Mouse (Mus musculus): ENCODE data around the gene Osbpl11.
"Not testable (repeated sequence)": the region's sequence is repeated elsewhere in the genome, so short reads cannot be mapped to it uniquely, and the experiment has no call there.

The Osbpl11 gene

DNA sequence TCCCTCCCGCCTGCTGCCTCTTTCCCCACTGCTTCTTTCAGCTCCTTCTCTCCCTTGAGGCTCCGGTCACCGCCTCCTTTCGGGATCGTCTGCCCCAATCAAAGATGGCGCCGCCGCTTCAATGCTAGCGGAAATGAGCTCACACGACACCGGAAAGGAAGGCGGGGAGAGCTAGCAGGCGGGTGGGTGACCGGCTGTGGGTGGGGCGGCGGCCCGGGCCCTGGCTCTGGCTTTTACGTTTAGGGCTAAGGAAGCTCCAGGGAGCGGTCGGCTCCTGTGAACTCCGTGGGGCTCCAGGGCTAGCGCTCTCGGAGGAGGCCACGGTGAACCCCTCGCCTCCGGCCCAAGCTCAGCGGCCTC lies at the start of gene Osbpl11:
Gene Osbpl11 (plus strand): TSS at position 171 of the 360 bp plus-strand sequence.
- DNase-seq (ENCODE audit: extremely low read depth, low read depth, low spot score), result no peak

DNA sequence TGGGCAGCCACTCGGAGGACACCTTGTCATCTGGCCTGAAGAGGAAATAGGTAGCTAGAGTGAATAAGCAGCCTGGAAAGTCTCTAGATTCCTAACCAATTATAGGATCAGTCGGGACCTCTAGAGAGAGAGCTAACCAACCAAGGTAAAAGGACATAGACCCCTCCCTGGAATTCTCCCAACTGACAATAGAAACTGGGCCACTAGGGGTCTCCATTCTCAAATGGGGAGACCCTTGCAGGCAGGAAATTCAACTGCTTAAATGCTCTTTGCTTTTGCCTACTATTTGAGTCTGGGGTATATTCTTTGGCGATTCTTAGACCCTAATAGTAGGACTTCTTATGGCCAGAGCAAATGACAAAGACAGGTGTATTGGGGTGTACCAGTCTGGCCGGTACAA lies 49.7 kb upstream of the Osbpl11 start:
- DNase-seq (ENCODE audit: extremely low read depth, low read depth, low spot score), result no peak

- not testable (repeated sequence) for DNase-seq (ENCODE audit: extremely low read depth, low read depth, low spot score)
These were observed 45.8 kb upstream of the Osbpl11 start for GRCm38 (mm10) chr16:33139061-33139460.

GRCm38 (mm10) chr16:33141758-33142280 lies 43.1 kb upstream of the Osbpl11 start:
- no peak for DNase-seq (ENCODE audit: extremely low read depth, low read depth, low spot score)

DNA sequence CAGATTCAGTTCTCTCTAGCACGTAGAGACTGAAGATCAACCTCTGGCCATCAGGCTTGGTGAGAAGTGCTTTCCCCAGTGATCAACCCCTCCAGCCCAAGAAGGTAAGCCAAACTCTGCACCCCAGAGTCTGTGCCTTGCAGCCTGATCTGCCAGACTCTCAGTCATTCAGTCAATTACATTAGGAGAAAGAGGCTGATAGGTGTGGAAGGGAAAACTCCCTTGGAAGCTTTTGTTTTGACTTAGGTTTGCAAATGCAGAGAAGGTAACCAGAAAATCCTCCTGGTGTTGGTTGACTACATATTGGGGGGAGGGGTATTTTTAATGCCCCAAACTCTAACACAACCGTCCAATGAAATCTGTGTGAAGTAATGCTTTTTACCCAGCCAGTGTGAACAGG lies 41.4 kb upstream of the Osbpl11 start:
- no peak for DNase-seq (ENCODE audit: extremely low read depth, low read depth, low spot score)

GRCm38 (mm10) chr16:33146185-33146584 lies 38.7 kb upstream of the Osbpl11 start:
- DNase-seq (ENCODE audit: extremely low read depth, low read depth, low spot score), result no peak

- DNase-seq (ENCODE audit: extremely low read depth, low read depth, low spot score), result no peak
These were observed 36.7 kb upstream of the Osbpl11 start for GRCm38 (mm10) chr16:33148135-33148534.

DNA sequence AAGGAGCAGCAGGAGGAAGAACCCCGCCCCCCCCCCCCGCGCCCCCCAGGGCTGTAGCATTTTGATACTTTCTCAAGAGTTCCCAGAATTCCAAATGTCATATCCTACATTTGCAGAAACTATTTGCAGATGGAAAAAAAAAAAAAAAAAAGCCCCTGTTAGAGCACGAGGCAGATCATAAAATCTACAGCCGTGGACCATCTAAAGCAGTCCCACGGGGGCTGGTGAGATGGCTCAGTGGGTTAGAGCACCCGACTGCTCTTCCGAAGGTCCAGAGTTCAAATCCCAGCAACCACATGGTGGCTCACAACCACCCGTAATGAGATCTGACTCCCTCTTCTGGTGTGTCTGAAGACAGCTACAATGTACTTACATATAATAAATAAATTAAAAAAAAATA lies 34.0 kb upstream of the Osbpl11 start:
- not testable (repeated sequence) for DNase-seq (ENCODE audit: extremely low read depth, low read depth, low spot score)

DNA sequence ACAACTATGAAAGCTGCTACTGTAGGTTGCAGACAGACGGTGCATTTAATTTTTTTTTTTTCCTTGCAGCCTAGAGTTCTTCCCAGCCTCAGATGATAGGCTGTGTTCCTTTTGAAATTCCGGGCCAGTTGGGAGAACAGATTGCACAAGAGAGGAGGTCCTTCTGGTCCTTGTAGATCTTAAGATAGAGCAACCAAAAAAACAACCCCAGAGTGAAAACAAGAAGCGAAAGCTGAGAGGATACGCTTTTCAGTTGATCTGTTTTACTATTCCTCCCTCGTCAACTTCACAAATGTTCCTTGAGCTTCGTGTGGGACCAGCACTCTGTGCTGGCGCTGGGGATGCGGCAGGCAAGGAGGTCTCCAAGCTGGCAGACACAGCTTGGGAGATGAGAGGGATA lies 33.3 kb upstream of the Osbpl11 start:
- DNase-seq (ENCODE audit: extremely low read depth, low read depth, low spot score), result no peak

GRCm38 (mm10) chr16:33154992-33155391 lies 29.9 kb upstream of the Osbpl11 start:
- no peak for DNase-seq (ENCODE audit: extremely low read depth, low read depth, low spot score)

GRCm38 (mm10) chr16:33158006-33158405 lies 26.9 kb upstream of the Osbpl11 start:
- no peak for DNase-seq (ENCODE audit: extremely low read depth, low read depth, low spot score)

GRCm38 (mm10) chr16:33158590-33159071 lies 26.2 kb upstream of the Osbpl11 start:
- DNase-seq (ENCODE audit: extremely low read depth, low read depth, low spot score), result no peak

- no peak for DNase-seq (ENCODE audit: extremely low read depth, low read depth, low spot score)
These were observed 25.5 kb upstream of the Osbpl11 start for GRCm38 (mm10) chr16:33159363-33159762.

- no peak for DNase-seq (ENCODE audit: extremely low read depth, low read depth, low spot score)
These were observed 21.4 kb upstream of the Osbpl11 start for GRCm38 (mm10) chr16:33163330-33164090.

GRCm38 (mm10) chr16:33166284-33166683 lies 18.6 kb upstream of the Osbpl11 start:
- DNase-seq (ENCODE audit: extremely low read depth, low read depth, low spot score), result not testable (repeated sequence)

GRCm38 (mm10) chr16:33167537-33167936 lies 17.3 kb upstream of the Osbpl11 start:
- DNase-seq (ENCODE audit: extremely low read depth, low read depth, low spot score), result no peak

DNA sequence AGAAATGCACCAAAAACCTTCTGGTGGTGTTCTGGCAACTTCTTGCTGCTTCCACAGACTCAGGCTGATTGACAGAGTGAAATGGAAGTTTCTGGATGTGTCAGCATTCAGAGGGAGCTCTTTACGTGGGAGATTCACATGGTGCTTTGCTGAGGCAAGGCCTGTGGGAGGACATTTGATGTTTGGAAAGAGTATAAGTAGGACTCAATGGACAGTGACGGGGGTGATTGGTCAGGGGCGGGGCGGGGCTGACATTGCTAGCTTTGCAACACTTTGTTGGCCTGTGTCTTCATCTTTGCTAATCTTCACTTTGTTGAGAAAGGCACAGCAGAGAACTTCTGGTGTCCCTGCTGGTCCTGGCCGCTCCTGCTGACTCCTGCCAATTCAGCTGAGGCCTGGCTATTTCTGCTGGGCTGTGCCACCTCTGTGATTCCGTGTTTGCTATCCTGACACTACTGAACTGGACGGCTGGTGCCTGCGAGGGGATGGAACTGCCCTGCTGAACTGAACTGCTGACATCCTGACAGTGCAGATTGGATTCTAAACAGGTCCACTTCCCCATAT lies 15.3 kb upstream of the Osbpl11 start:
- no peak for DNase-seq (ENCODE audit: extremely low read depth, low read depth, low spot score)

DNA sequence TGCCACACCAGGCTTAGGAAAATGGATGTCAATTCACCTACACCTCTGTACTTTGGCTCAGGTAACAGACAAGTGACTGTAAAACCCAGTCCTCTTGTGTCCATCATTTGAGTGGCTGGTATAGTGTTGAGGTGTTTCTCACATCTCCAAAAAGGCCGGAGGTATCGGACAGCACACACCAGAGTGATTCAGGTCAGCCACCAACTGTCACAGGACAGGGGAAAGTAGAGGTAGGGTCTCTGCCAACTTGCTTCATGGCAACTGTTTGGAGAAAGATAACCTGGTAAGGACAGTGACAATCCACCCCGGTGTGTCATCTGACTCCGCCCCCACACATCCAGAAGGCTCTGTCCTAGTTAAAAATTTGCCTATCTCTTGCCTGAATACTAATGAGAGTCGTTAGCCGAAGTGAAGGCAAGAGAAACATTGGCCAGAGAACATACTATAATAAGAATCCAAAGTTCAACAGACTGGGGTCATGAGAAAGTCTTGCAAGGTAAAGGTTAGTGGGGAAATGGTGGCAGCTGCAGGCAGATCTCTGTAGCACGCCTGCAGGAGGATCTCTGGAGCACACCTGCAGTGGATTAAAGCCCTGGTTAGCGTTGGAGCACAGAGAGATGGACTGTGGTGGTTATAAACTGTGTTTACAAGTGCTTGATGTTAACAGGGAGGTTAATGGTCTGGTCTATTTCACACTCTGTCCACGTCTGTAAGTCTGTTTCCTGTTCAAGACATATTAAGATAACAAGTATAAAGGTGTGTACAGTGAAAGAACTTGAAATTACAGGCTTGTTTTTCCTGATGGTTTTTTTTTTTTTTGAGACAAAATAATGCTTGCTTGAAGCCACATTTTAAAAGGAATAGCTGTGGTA lies 13.9 kb upstream of the Osbpl11 start:
- no peak for DNase-seq (ENCODE audit: extremely low read depth, low read depth, low spot score)

GRCm38 (mm10) chr16:33171800-33172199 lies 13.1 kb upstream of the Osbpl11 start:
- DNase-seq (ENCODE audit: extremely low read depth, low read depth, low spot score), result no peak

- no peak for DNase-seq (ENCODE audit: extremely low read depth, low read depth, low spot score)
These were observed 11.7 kb upstream of the Osbpl11 start for GRCm38 (mm10) chr16:33173151-33173550.

DNA sequence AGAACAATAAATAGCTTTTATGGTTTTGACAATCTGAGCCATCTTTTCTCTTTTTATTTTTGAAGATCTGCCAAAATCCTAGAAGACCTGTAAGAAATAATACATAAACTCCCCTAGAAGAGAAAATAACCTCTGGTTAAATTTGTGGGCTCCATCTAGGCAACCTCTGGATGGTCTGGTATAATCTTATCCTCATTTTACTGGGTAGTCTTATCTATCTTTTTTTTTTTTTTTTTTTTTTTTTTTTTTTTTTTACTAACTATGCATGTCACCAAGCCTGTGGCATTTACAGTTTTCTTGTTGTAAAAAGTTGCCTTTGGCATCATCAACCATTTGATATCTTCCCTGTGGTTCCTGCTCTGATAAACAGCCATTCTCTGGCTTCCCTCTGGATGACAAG lies 10.2 kb upstream of the Osbpl11 start:
- DNase-seq (ENCODE audit: extremely low read depth, low read depth, low spot score), result no peak
